Mouse (Mus musculus) adipocyte (in vitro differentiated cells): ENCODE measurements at regions not wholly inside any gene's neighbourhood (a gene's known extent, or its start where the extent isn't known, plus 50 kb on each side); places are given as distances from the start of the nearest gene placed in this dataset.

Experiments
- DNase-seq: peaks from one replicate; pipeline ENCODE4 v3.0.0-alpha.2; 2016; ENCODE audit warnings: low spot score

GRCm38 (mm10) chr10:30259716-30260115, 59.4 kb upstream of the Cenpw start:
- DNase-seq: peak; percentile 63

DNA sequence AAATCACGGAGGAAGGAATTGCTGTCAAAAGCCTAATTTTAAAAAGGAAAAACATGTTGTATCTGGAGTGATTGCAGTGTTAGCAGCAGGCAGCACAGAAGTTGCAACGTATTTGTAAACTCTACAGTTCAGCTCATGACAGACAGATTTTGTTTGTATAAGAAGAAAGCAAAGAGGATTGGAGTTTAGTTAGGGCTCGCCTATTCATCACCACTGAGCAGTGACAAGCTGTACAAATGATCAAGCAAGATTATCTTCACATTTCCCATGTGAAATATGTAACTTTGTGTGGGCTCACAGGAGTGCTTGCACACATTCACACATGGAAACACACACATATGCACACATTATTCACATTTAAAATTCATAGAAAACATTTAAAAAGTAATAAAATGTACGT, 57.5 kb upstream of the Cenpw start:
- no peak for DNase-seq
